Mouse (Mus musculus) heart, postnatal 4 days (tissue): Measurements from ENCODE around the gene Samd1. TPM values are rescaled to one million over a fixed set of nuclear protein-coding genes. Genes with fewer than 3 reads are reported as not detected.

Experiments
- microRNA-seq, 2 experiments: library from miRNA; unstranded; fragments of <30 nt; microRNA quantifications; one replicate each; pipeline ENCODE4 v1.2.0; 2021 to 2022
- total RNA-seq, 2 experiments: library from RNA; stranded (reverse); gene quantifications; 2 replicates each; pipeline ENCODE4 v1.2.3; 2021

The Samd1 gene
- total RNA-seq, 2 experiments from 2014 or later: 36.6 to 42.9 TPM

Small RNA genes within 50 kb of the gene (microRNA-seq; reads per million reads assigned to microRNA genes)
- 0.61 to 1.0 reads per million in 2 experiments for gene Mir1199
- gene Mir8111: 1.7 to 5.9 reads per million in 2 experiments

Other genes with a start within 250 kb of the Samd1 start
- gene Adgrl1, start 97.6 kb upstream of the Samd1 start, total RNA-seq: 10 to 100 TPM; 37.5 to 39.8 TPM
- gene Gm10644, start 42.5 kb upstream of the Samd1 start, total RNA-seq: under 1 TPM; 0.27 to 0.41 TPM
- gene Asf1b, start 42.2 kb upstream of the Samd1 start, total RNA-seq: 10 to 100 TPM; 25.8 to 26.1 TPM
- gene Prkaca, start 24.7 kb upstream of the Samd1 start, total RNA-seq: 100 to 1,000 TPM; 389 to 405 TPM
- under 1 TPM in 1 of 2 experiments, not detected in 1; 0.83 TPM for gene 1700067K01Rik, start 3.8 kb downstream of the Samd1 start, total RNA-seq
- gene 2210011C24Rik, start 14.5 kb downstream of the Samd1 start, total RNA-seq: 1 to 10 TPM in 1 of 2 experiments, under 1 TPM in 1; 0.93 to 1.4 TPM
- gene Palm3, start 23.8 kb downstream of the Samd1 start, total RNA-seq: under 1 TPM; 0.31 to 0.38 TPM
- gene Il27ra, start 44.9 kb downstream of the Samd1 start, total RNA-seq: 1 to 10 TPM; 4.0 to 4.2 TPM
- not detected for gene Rln3, start 47.3 kb downstream of the Samd1 start, total RNA-seq
- 1 to 10 TPM; 3.7 to 4.5 TPM for gene Gm10643, start 67.5 kb downstream of the Samd1 start, total RNA-seq
- gene Rfx1, start 69.2 kb downstream of the Samd1 start, total RNA-seq: 10 to 100 TPM; 12.5 to 13.5 TPM
- 10 to 100 TPM; 19.7 to 20.5 TPM for gene Dcaf15, start 107.1 kb downstream of the Samd1 start, total RNA-seq
- not detected for gene Podnl1, start 128.3 kb downstream of the Samd1 start, total RNA-seq
- gene Cc2d1a, start 150.3 kb downstream of the Samd1 start, total RNA-seq: 10 to 100 TPM; 12.6 to 15.6 TPM
- gene 4930432K21Rik, start 150.4 kb downstream of the Samd1 start, total RNA-seq: under 1 TPM; 0.38 to 0.60 TPM
- 1 to 10 TPM; 3.6 to 4.3 TPM for gene Nanos3, start 187.5 kb downstream of the Samd1 start, total RNA-seq
- gene Zswim4, start 239.4 kb downstream of the Samd1 start, total RNA-seq: 10 to 100 TPM; 12.8 to 13.8 TPM